Mouse (Mus musculus) layer of hippocampus, adult 9-11 months (tissue): ENCODE data around the gene Gns.

Experiments
- DNase-seq: peaks from one replicate; pipeline ENCODE4 v3.0.0; 2022

Gns gene

DNA sequence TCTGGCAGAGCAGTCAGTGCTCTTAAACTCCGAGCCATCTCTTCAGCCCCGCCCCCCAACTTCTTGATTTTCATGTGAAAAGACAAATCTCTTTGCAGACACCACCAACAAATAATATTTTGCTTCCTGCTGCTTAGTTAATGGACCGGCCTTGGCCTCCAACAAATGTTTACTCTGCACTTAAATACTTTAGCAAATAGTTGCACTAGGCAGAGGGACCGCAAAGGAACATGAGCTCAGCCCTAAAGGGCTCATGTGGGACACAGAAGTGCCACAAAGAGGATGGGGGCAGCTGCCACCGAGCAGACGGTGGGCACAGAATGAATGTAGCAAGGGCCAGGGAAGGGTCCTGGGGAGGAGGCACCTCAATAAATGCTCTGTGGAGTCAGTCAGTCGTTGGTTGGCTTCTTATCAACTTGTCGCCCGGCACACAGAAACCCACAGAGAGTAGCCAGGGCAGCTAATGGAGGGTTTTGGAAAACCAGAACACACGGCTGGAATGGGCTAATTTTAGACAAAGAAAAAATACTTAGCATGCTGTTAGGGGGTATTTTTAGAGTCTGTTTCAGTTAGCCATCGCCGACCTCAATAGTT is 67.2 kb downstream of the Gns start:
- no peak for DNase-seq

DNA sequence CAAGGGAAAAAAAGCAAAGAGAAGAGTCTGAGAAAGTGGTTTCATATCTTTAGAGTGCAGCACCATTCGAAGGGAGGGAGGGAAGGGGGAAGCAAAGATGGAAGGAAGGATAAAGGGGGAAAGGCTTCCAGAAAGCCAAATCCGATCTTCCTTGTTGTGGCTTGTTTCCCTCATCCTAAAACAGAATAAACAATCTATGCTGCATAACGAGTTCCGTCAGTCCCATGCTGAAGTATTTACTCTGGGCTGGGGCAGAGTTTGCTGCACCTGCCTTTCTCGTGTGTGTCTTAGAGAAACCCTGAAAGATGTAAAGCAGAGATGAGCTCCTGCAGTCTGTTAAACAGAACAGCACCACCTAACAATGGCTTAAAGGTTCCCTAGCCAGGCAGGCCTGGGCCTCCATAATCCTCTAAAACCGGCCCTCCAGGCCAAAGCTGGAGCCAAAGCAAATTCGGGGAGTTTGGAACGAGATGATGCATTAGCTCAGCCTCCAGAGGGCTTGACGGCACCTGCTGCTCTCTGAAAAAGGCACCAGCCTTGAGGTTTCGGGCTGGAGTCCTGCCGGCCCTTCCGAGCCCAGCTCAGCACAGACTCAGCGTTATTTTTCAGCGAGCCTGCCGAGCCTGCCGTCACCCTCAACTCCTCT is 67.9 kb downstream of the Gns start:
- no peak for DNase-seq

DNA sequence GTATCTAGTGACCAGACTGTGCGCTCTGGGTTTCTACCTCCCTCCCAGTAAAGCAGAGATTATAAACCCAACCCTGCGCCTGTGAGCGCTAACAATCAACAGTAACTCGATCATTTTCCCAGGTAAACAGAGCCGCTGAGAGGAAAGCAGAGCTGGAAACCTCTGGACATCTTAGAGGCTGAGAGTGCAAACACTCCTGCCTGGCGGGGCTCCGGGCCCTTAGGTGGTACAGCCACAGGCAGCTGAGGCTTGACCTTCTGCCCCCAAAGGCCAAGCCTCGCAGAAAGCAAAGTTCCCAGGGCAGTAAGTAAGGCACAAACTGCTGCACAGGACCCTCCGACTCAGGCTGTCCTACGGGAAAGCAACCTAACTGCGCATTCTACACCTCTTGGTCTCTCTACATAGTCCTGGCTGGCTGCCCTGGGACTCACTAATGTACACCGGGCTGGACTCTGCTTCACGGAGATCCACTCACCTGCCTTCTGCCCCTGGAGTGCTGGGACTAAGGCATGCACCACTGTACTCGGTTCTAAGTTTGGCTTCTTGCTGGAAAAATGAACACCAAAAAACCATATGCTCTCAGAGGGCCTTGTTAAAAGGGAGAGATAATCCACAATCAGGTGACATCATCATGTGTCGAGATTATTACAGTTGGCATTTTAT is 69.7 kb downstream of the Gns start:
- no peak for DNase-seq

DNA sequence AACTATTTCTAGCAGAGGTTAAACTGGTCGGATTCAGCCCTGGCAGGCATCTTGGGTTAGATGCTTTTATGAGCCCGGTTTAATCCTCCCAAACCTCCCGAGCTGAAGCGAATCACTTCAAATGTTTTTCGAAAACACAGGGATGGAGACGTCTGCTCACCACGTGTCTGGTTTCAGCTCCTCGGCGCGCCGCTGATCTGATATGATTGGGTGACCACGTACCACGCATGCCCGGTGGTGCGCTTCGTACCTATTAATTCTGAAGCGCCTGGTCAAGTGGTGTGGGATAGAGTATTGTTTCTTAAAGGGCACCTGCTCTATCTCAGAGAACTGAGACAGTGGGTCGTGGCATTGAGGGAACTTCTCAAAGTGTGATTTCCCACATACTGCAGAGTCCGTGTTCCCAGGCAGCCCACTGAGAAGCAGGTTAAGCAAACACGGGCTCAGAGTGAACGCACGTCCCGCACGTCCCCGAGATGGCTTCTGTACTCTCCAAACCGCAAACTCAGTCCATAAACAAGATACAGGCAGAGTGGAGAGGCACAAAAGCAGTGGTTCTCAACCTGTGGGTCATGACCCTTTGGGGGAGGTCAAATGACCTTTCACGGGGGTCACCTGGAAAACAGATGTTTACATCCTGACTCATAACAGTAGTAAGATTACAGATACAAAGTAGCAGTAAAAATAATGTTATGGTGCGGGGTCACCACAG is 70.8 kb downstream of the Gns start:
- no peak for DNase-seq

DNA sequence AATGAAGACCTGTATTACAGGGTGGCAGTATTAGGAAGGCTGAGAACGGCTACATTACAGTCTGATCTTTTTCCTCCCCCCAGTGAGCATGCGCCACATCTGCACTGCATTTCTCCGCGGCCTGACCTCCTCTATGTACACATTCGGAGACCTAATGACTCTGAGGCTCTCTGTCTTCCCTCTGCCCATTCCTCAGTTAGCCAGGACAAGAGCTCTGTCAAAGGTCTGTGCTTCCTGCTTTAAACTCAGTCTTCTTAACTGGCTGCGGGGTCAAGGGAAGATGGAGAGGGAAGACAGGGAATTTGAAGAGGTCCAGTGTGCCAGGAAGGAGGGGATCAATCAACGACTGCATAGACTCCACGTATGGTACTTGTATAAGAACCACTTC is 71.4 kb downstream of the Gns start:
- no peak for DNase-seq

DNA sequence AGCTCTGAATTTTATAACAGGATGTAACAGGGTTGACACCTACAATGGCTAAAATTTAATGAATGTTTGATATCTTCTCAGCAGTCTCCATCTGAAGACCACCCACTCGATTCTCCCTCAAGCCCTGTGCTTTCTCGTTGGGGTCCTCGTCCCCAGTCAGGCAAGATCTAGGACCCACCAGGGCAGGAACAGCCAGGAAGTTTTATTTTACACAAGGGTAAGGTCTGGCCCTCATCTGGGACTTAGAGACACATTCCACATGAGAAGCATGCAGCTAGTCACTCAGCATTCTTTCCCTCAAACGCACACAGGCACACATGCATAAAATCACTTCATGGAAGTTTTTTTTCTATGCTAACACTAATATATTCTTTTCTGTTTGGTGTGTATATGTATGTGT is 71.8 kb downstream of the Gns start:
- DNase-seq: no peak

DNA sequence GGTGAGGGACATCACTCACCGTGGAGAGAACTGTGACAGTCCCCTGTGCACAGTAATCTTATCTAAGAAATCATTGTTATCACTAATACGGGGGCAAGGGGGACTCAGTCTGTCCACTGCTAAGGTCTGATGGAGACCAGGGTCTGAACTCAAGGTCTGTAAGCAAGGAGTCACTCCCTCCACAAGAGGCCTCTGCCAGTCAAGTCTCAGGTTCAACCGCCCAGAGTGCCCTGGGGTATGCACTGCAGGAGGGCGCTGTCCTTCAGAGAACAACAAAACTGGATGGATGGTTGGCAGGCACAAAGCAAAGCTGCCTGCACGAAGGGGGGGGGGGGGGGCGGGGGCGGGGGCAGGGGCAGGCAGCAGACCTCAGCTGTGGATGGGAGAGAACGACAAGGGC is 73.2 kb downstream of the Gns start:
- no peak for DNase-seq

DNA sequence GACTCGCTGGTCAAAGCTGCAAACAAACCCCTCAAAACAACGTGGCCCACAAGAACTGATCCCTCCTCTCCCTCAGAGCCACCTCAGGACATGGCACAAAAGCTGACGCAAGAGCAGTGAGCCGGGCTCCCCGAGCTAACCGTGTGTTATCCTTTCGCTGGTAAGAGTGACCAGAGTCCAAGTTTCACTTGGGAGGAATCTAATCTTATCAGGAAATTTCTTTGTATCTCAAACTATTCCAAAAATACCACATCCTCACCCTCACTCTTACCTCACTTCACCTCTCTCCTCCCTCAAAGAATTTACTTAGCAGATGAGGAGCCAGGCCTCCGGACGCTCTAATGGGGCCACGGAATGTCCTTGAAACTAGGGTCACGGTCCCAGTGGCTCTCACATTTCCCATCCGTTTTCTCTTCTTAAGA is 74.4 kb downstream of the Gns start:
- DNase-seq: no peak

DNA sequence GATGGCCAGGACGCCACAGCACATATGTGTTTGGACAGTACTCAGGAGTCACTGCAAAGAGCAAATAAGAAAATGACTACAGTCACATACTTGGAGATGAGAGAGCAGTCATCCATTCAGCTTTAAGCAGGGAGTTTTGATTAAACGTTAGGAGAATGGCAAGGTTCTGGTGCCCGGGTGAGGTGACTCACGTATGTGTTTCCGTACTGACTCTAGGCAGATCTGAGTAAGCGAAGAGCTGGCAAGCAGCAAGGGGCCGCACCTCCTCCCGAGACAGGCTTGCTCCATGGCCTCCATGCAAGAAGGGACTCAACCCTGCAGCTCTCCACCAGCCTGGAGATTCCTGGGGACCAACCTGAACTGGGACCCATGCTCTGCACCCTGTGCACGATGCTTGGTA is 78.9 kb downstream of the Gns start:
- DNase-seq: no peak

DNA sequence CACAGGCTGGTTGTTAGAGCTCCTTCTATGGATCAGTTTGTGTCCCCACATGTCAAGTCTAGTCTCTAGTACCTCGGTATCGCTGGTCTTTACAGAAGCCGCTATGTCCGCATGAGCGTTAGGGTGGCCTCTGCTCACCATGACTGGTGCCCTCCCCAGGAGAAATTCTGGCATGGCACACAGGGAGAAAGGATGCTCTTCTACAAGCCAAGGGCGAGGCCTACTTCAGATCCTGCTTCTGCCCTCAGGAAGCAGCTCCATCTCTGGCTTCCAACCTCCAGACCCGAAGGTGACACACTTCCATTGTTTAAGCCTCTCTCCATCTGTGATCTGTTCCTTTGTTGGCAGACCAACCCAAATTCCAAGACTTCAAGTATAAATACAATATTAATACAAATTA is 79.3 kb downstream of the Gns start:
- no peak for DNase-seq

DNA sequence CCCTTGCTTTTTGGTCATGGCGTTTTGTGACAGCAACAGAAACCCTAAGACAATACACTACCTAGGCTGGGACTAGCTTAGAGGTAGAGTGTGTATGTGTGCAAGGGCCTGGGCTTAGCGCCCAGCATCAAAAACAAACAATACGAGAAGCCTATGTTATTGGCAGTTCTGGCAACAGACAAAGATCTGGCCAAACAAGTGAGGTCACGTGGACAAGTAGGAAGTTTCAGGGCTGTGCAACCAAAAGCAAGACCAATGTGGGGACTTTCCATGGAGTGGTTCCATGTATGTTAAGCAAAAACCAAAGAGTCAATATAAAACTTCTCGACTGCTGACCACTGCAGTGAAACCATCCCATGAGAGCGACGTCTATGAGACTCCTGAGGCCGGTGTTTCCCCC is 80.9 kb downstream of the Gns start:
- DNase-seq: no peak
